Mouse (Mus musculus) heart, embryonic 10.5 days (tissue): ENCODE data around the gene Slc6a13. TPM values are rescaled to one million over a fixed set of nuclear protein-coding genes. Genes with fewer than 3 reads are reported as not detected.

ENCODE experiments used
- DNase-seq: peaks from one replicate; pipeline ENCODE4 v3.0.0-alpha.2; 2017; ENCODE audit warnings: low spot score
- H3K27ac ChIP-seq: fragments of 300-500 bp; sonication (generic); 2 replicates; pipeline ENCODE4 v1.5.1; 2016; ENCODE audit warnings: mild to moderate bottlenecking
- H3K27me3 ChIP-seq: fragments of 300-500 bp; sonication (generic); 2 replicates; pipeline ENCODE4 v1.6.1; 2016; ENCODE audit warnings: mild to moderate bottlenecking; ENCODE audit not compliant: poor library complexity, insufficient read depth, severe bottlenecking
- H3K36me3 ChIP-seq: fragments of 300-500 bp; sonication (generic); 2 replicates; pipeline ENCODE4 v1.6.1; 2016; ENCODE audit warnings: mild to moderate bottlenecking, moderate library complexity
- H3K4me1 ChIP-seq: fragments of 300-500 bp; sonication (generic); 2 replicates; pipeline ENCODE4 v1.6.1; 2016; ENCODE audit warnings: mild to moderate bottlenecking
- H3K4me3 ChIP-seq: fragments of 300-500 bp; sonication (generic); 2 replicates; pipeline ENCODE4 v1.5.1; 2016; ENCODE audit warnings: mild to moderate bottlenecking, moderate library complexity
- H3K9me3 ChIP-seq: fragments of 300-500 bp; sonication (generic); 2 replicates; pipeline ENCODE4 v1.6.1; 2016; ENCODE audit warnings: mild to moderate bottlenecking, moderate library complexity
- WGBS: fragments of 180-500 bp; shearing (Covaris S2); methylation state at CpG from one replicate; pipeline ENCODE4 v1.1.7; 2016; 5-methylcytosine and 5-hydroxymethylcytosine counted together
- polyA plus RNA-seq: library from polyadenylated mRNA; unstranded; fragments of >200 nt; fragmentation: Nextera tagmentation; extraction: Ambion mirVana; gene quantifications from 2 replicates; pipeline ENCODE4 v1.2.1, GENCODE M21; 2016

Slc6a13 gene
- polyA plus RNA-seq, 1 experiment from 2014 or later, result 10.9 TPM

GRCm38 (mm10) chr6:121300504-121300903, 477 bp downstream of the Slc6a13 start:
- H3K36me3 ChIP-seq, result no peaks in the 10 kb centered on the region
- peaks cover 38% of the 10 kb centered on the region for H3K4me1 ChIP-seq
- no peak for DNase-seq
- peak overlapping the region; percentile 47 for H3K4me3 ChIP-seq
- H3K27ac ChIP-seq, result peak overlapping the region; percentile 78
- no peaks in the 10 kb centered on the region for H3K9me3 ChIP-seq
- H3K27me3 ChIP-seq, result peaks cover 5% of the 10 kb centered on the region; the same call in 1 of the 2 replicates
- WGBS, result 38% methylated on average over 9 of the region's 9 CpGs

- peaks cover 38% of the 10 kb centered on the region for H3K4me1 ChIP-seq
- no peaks in the 10 kb centered on the region for H3K36me3 ChIP-seq
- no peak for DNase-seq
- H3K4me3 ChIP-seq, result no peak overlapping the region
- no peak overlapping the region for H3K27ac ChIP-seq
- H3K9me3 ChIP-seq, result no peaks in the 10 kb centered on the region
- WGBS, result 67% methylated on average over 10 of the region's 10 CpGs
- peaks cover 5% of the 10 kb centered on the region; the same call in 1 of the 2 replicates for H3K27me3 ChIP-seq
These were observed 3.6 kb downstream of the Slc6a13 start for GRCm38 (mm10) chr6:121303466-121304220.

- Histone ChIP-seq H3K4me3 (no peak overlapping the region), H3K27me3 (peaks cover 5% of the 10 kb centered on the region; the same call in 1 of the 2 replicates), H3K4me1 (peaks cover 32% of the 10 kb centered on the region), H3K27ac (no peak overlapping the region), H3K9me3 (no peaks in the 10 kb centered on the region), H3K36me3 (no peaks in the 10 kb centered on the region)
- WGBS, result 74% methylated on average over 9 of the region's 9 CpGs
- DNase-seq, result no peak
These were observed 4.6 kb downstream of the Slc6a13 start for GRCm38 (mm10) chr6:121304630-121305029.

- peaks cover 23% of the 10 kb centered on the region for H3K4me1 ChIP-seq
- H3K9me3 ChIP-seq, result no peaks in the 10 kb centered on the region
- DNase-seq, result no peak
- H3K36me3 ChIP-seq, result no peaks in the 10 kb centered on the region
- H3K27me3 ChIP-seq, result peaks cover 5% of the 10 kb centered on the region; the same call in 1 of the 2 replicates
- no peak overlapping the region for H3K27ac ChIP-seq
- WGBS, result 84% methylated on average over 3 of the region's 3 CpGs
- no peak overlapping the region for H3K4me3 ChIP-seq
These were observed 5.5 kb downstream of the Slc6a13 start for GRCm38 (mm10) chr6:121305571-121305970.

GRCm38 (mm10) chr6:121310984-121311383, 11.0 kb downstream of the Slc6a13 start:
- DNase-seq, result peak; percentile 67
- no peaks in the 10 kb centered on the region for H3K9me3 ChIP-seq
- no peaks in the 10 kb centered on the region for H3K27me3 ChIP-seq
- H3K27ac ChIP-seq, result no peak overlapping the region
- no peaks in the 10 kb centered on the region for H3K4me1 ChIP-seq
- H3K4me3 ChIP-seq, result no peak overlapping the region
- 80% methylated on average over 6 of the region's 6 CpGs for WGBS
- H3K36me3 ChIP-seq, result no peaks in the 10 kb centered on the region

GRCm38 (mm10) chr6:121319099-121319498, 19.1 kb downstream of the Slc6a13 start:
- H3K9me3 ChIP-seq, result no peaks in the 10 kb centered on the region
- no peaks in the 10 kb centered on the region for H3K27me3 ChIP-seq
- H3K4me1 ChIP-seq, result no peaks in the 10 kb centered on the region
- no peak for DNase-seq
- no peak overlapping the region for H3K4me3 ChIP-seq
- no peak overlapping the region for H3K27ac ChIP-seq
- no peaks in the 10 kb centered on the region for H3K36me3 ChIP-seq
- 57% methylated on average over 6 of the region's 6 CpGs for WGBS

GRCm38 (mm10) chr6:121322381-121323110, 22.5 kb downstream of the Slc6a13 start:
- Histone ChIP-seq H3K4me1 (peaks cover 19% of the 10 kb centered on the region), H3K27me3 (no peaks in the 10 kb centered on the region), H3K4me3 (no peak overlapping the region), H3K9me3 (no peaks in the 10 kb centered on the region), H3K36me3 (no peaks in the 10 kb centered on the region), H3K27ac (no peak overlapping the region)
- DNase-seq, result no peak
- 83% methylated on average over 9 of the region's 9 CpGs for WGBS

- no peaks in the 10 kb centered on the region for H3K9me3 ChIP-seq
- H3K4me3 ChIP-seq, result no peak overlapping the region
- no peak overlapping the region for H3K27ac ChIP-seq
- no peak for DNase-seq
- WGBS, result 74% methylated on average over 2 of the region's 3 CpGs
- peaks cover 26% of the 10 kb centered on the region for H3K4me1 ChIP-seq
- no peaks in the 10 kb centered on the region for H3K27me3 ChIP-seq
- no peaks in the 10 kb centered on the region for H3K36me3 ChIP-seq
These were observed 25.3 kb downstream of the Slc6a13 start for GRCm38 (mm10) chr6:121325298-121325697.

- Histone ChIP-seq H3K27me3 (no peaks in the 10 kb centered on the region), H3K9me3 (no peaks in the 10 kb centered on the region), H3K27ac (no peak overlapping the region), H3K4me3 (no peak overlapping the region), H3K36me3 (no peaks in the 10 kb centered on the region), H3K4me1 (peaks cover 26% of the 10 kb centered on the region)
- 75% methylated on average over 9 of the region's 9 CpGs for whole genome bisulfite sequencing
- no peak for DNase-seq
These were observed 25.7 kb downstream of the Slc6a13 start for GRCm38 (mm10) chr6:121325740-121326139.

- Histone ChIP-seq H3K4me3 (no peak overlapping the region), H3K4me1 (peaks cover 26% of the 10 kb centered on the region), H3K27me3 (no peaks in the 10 kb centered on the region; the same call in 1 of the 2 replicates), H3K36me3 (no peaks in the 10 kb centered on the region), H3K27ac (peak overlapping the region; percentile 1; the same call in 1 of the 2 replicates), H3K9me3 (no peaks in the 10 kb centered on the region)
- DNase-seq, result no peak
- 50% methylated on average over 10 of the region's 10 CpGs for WGBS
These were observed 26.6 kb downstream of the Slc6a13 start for GRCm38 (mm10) chr6:121326486-121327069.

- WGBS, result 60% methylated on average over 9 of the region's 9 CpGs
- Histone ChIP-seq H3K4me1 (peaks cover 26% of the 10 kb centered on the region), H3K9me3 (no peaks in the 10 kb centered on the region), H3K27ac (no peak overlapping the region), H3K36me3 (no peaks in the 10 kb centered on the region), H3K4me3 (no peak overlapping the region), H3K27me3 (no peaks in the 10 kb centered on the region; the same call in 1 of the 2 replicates)
- no peak for DNase-seq
These were observed 28.4 kb downstream of the Slc6a13 start for GRCm38 (mm10) chr6:121328417-121328884.

- WGBS, result 19% methylated on average over 10 of the region's 10 CpGs
- H3K4me1 ChIP-seq, result peaks cover 26% of the 10 kb centered on the region
- H3K27ac ChIP-seq, result peak overlapping the region; percentile 32; the same call in 1 of the 2 replicates
- no peak for DNase-seq
- H3K27me3 ChIP-seq, result no peaks in the 10 kb centered on the region; the same call in 1 of the 2 replicates
- no peak overlapping the region for H3K4me3 ChIP-seq
- H3K9me3 ChIP-seq, result no peaks in the 10 kb centered on the region
- no peaks in the 10 kb centered on the region for H3K36me3 ChIP-seq
These were observed 30.0 kb downstream of the Slc6a13 start for GRCm38 (mm10) chr6:121329848-121330508.
